Mouse (Mus musculus): Measurements from ENCODE around the gene Tm6sf2. TPM values are rescaled to one million over a fixed set of nuclear protein-coding genes. Genes with fewer than 3 reads are reported as not detected.
"Not testable (repeated sequence)": the region's sequence is repeated elsewhere in the genome, so short reads cannot be mapped to it uniquely, and the experiment has no call there.

The Tm6sf2 gene
- total RNA-seq (2015) (not detected in 2 replicates), total RNA-seq (2017) (not detected in 2 replicates)

DNA sequence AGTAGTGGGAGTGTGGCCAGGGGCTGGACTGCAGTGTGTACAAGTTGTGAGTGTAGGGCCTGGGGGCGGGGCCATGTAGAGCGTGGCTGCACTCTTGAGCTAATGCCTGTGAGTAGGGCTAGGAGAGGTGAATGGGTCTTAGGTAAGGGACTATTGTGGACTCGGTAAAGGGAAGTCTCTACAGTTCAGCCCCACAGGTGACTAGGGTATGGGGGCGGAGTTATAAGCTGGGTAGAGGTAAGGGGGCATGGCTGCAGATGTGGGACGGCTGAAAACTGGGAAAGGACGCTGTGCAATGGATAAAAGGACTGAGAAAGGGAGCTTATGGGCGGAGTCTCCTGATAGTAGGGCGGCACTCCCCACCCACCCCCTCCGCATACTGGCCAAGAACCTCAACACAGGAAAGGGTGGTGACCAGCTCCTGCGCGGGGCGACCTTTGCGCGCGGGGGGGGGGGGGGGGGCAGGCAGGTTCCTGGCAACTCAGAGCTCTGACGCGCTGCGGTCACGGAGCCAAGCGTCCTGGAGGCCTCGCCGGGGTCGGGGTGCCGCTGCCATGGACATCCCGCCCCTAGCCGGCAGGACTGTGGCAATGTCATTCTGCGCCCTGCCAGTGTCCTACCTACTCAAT is at the start of gene Tm6sf2:
TSS of gene Tm6sf2 (plus strand) at position 484 of the 629 bp plus-strand sequence.
- peak; percentile 67 for ATAC-seq (ENCODE audit: poor library complexity, severe bottlenecking)

DNA sequence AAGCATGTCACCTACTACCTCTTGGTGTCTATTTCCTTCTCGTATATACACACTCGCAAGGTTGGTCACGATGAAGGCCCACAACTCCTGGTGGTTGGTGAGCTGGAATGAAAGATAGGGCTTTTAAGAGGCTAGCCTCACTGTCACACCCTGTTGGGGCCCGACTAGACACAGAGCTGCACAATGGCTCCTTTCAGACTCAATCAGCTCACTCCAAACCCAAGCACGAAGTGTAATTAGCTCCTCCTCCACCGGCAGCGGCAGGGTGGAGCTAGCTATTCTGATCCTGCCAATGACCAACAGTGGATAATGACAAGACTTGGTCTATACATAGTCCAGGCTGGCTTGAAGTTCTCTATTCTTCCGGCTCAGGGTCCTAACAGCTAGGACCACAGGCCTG is 49.1 kb upstream of the Tm6sf2 start:
- no peak for ATAC-seq (ENCODE audit: poor library complexity, severe bottlenecking)

DNA sequence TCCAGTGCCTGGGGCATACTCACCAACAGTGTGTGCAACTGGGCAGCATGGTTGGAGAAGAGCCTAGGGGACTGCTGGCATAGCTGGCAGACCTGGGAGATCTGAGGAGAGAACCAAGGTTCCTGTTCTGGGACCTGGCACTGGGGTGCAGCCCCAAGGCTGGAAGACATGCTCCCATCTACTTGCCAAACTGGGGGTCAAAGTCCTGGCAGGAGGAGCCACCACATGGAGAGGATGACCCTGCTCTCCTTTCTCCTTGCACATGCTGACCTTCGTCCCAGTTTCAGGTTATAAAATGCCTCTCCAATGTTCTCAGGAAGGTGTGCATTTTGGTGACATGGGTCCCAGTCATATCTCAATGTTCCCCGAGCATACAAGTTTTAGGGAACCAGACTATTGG is 46.6 kb upstream of the Tm6sf2 start:
- no peak for ATAC-seq (ENCODE audit: poor library complexity, severe bottlenecking)

DNA sequence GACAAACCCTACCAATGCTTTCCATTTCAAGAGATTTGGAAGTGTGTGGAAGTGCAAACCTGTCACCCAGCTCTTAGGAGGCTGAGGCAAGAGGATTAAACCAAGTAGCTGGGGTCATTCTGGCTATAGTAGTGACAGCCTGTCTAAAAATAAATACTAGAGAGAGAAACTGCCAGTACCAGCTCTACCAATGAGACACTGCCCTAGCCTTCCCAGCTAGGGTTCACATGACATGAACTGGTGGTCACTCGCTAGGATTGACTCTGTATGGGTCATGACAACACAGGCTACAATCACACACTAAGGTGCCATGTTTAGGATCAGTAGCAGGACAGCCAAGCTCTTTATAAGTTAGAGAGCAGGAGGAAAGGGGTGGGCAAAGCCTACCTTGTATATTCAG is 42.5 kb upstream of the Tm6sf2 start:
- no peak for ATAC-seq (ENCODE audit: poor library complexity, severe bottlenecking)

DNA sequence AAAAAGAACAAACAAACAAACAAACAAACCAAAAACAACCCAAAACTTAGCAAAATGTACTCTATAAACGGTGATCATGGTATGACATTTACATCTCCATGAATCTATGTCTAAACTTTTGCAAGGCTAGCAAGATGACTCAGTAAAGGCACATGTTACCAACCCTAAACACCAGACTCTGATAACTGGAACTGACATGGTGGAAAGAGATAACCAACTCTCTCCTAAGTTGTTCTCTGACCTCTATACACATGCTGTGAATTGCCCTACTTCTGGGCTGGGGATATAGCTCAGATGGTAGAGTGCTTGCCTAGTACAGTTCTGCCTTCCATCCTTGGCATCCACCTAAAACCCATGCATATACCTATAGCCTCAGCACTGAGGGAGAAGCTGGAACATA is 34.7 kb upstream of the Tm6sf2 start:
- no peak for ATAC-seq (ENCODE audit: poor library complexity, severe bottlenecking)

DNA sequence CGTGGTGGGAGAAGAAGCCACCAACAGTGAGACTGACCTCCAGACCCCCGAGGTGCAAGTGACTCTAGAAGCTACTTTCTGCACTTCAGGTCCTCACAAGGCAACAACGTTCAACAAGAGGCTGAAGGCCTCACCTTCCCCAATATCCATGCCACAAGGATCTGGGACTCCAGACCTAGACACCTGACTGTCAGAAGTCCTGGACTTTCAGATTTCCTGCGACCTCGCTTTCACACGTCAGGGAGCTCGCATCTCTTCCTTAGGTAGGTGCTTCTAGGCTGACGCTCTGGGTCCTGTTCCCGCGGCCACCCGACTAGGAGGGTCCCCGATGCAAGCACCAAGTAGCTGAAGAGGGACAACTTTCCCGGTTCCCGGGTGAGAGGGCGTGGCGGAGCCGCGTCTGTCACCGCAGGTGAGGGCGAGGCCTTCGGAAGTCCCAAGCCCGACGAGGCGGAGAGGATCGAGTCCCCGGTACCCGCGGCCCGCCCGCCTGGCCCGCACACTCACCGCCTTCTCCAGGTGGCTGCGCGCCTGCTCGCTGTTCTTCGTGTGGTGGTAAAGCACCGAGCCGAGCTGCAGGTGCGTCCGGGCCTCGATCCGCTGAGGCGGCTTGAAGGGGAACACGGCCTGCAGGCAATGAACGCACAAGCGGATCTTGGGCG is 30.7 kb upstream of the Tm6sf2 start:
- no peak for ATAC-seq (ENCODE audit: poor library complexity, severe bottlenecking)

DNA sequence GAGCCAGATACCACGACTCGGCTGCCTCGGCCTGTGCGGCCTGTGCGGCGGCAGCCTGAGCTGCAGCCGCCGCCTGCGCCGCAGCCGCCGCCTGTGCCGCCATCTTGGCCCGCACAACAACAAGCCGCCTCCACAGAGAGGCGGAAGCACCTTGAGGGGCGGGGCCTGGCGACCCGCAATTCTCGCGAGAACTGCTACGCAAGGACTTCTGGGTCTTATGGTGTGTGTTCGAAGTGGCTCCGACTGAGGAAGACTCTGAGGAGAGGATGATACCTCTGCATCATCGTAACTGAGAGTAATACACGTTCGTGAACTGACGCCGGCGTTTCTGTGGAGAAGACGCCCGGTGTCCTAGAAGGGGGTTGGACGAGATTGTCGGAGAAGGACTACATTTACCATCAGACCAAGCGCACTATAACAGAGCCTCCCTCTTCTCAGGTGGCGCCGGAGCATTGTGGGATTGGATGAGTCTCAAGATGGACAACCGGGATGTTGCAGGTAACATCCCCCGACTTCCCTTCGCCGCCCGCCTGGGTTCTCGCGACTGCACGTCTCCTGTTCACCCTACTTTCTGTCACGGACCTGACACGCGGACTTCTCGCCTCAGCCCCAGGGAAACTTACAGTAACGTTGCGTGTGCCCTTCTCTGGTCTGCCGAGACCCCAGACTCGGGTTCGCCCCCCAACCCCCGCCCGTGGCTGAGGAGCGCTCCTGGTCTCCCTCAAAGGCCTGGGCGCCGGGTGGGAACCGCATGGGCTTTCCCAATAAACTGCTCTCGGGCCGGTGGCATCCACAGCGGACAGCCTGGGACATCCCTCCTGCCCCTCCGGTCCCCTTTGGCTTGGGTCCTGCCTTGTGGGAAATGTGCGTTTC is 29.9 kb upstream of the Tm6sf2 start, which contains the start of the genes Mau2 and Sugp1:
TSS of gene Mau2 (minus strand) at position 152 of the 873 bp plus-strand sequence.
TSS of gene Sugp1 (plus strand) at position 231 of the 873 bp plus-strand sequence.
- ATAC-seq (ENCODE audit: poor library complexity, severe bottlenecking): peak; percentile 96

DNA sequence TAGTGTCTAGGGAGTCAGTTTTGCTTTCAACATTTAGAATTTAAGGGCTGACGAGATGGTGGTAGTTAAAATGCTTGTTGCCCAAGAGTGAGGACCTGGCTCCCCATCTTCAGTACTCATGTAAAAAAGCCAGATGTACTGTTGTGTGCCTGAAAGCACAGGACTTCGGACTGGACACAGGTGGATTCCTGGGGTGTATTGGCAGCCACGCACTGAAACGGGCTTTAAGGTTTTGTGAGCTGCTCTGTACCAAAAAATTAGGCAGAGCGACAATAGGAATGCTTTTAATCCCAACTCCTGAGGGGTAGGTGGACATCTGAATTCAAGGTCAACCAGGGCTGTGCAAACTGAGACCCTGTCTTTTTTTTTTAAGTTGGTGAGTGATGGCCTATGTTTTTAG is 28.7 kb upstream of the Tm6sf2 start:
- no peak for ATAC-seq (ENCODE audit: poor library complexity, severe bottlenecking)

DNA sequence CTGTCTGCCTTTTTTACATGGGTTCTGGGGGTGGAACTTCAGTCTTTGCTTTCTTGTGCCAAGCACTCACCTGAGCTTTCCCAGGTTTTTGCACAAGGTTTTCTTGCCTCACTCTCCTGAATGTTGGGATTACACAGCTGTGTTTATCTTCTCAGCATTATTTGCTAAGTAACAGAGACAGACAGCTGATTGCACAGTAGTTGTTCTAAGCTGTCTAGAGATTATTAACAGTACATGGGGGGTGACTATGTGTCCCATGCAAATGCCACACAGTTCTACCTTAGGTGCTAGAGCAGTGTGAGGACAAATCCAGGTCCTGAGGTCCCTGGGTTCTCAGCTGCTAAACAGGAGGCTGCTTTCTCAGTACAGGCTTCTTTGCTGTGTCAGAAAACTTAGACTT is 23.1 kb upstream of the Tm6sf2 start:
- ATAC-seq (ENCODE audit: poor library complexity, severe bottlenecking): no peak

DNA sequence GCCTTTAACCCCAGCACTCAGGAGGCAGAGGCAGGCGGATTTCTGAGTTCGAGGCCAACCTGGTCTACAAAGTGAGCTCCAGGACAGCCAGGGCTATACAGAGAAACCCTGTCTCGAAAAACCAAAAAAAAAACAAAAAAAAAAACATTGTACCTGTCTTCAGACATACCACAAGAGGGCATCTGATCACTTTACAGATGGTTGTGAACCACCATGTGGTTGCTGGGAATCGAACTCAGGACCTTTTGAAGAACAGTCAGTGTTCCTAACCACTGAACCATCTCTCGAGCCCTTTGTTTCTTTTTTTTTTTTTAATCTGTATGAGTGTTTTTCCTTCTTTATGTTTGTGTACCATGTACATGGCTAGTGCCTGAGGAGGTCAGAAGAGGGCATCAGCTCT is 22.3 kb upstream of the Tm6sf2 start:
- not testable (repeated sequence) for ATAC-seq (ENCODE audit: poor library complexity, severe bottlenecking)

DNA sequence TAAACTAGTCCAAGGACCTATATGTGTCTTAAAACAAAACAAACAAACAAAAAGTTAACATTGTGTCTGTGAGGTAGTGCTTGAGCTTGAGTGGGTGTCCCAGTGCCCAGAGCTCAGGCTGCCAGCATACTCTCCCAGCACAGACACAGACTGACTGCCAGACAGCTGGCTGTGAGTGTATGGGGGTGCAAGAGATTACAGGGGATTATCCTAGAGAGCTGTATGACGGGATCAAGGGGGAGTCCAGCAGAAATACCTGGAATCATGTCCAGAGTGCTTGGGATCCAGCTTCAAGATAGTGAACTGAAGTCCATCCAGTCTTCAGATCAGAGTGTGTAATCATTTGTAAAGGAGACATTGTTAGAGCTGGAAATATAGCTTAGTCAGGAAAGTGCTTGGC is 15.0 kb upstream of the Tm6sf2 start:
- no peak for ATAC-seq (ENCODE audit: poor library complexity, severe bottlenecking)

DNA sequence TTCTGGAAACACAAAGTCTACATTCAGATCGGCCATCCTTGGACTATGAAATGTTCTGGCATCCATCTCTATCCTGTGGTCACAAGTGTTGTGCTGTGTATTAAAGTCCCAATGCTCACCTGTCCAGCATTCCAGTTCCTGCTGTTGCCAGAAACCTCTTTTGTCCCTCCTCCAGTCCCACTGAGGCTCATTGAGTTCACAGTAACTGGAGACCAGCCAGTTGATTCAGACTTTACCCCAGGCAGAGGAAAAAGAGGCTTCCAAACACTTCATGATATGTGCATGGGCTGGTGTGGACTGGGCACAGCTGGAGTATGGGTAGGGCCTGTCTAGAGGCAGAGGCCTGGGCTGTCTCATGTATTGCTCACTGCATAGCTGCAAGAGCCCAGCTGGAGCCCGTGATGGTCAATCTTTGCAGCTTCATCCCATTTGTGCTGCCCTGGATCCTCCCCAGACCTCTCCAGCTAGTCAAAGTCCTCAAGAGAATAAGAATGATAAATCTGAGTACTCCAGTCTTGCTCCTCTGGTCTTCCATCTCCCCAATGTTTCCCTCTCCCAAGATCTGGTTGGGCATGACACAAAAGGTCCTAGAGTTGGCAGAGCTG is 786 bp upstream of the Tm6sf2 start:
- ATAC-seq (ENCODE audit: poor library complexity, severe bottlenecking): no peak

DNA sequence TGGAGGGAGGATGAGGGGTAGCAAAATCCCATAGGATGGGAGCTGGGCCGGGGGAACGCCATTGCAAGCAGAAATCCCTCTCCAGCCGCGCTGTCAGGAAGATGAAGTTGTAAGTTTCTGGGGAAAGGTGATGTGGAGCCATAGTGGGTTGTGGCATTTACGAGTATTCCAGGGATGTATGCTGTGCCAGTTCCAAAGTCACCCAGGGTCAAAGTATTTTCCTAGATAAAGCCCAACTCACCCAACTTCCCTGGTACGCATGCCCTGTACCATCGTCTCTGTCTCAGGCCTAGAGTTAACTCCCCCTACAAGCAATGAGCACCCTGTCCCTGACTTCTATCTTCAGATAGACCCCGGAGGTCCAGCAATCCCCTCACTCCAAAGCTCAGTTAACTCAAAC is 396 bp downstream of the Tm6sf2 start:
- no peak for ATAC-seq (ENCODE audit: poor library complexity, severe bottlenecking)

DNA sequence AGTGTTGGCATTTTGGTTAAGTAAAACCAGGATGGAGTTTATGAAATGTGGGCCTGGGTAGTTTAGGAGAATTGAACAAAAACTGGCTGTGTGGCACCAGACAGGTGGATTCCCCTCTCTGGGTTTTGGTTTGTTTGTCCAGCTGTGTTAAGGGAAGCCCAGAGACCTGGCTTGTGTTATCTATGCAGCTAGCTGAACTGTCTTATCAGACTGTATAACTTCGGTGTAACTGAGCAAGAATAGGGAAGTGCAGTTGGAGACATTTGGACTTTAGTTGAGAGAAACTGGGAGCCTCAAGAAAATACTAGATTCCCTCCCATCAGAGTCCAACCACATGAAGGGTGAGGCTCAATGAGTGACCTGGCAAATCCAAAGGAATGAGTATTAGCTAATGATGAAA is 958 bp downstream of the Tm6sf2 start:
- ATAC-seq (ENCODE audit: poor library complexity, severe bottlenecking): peak; percentile 33; the same call in 1 of the 2 replicates

DNA sequence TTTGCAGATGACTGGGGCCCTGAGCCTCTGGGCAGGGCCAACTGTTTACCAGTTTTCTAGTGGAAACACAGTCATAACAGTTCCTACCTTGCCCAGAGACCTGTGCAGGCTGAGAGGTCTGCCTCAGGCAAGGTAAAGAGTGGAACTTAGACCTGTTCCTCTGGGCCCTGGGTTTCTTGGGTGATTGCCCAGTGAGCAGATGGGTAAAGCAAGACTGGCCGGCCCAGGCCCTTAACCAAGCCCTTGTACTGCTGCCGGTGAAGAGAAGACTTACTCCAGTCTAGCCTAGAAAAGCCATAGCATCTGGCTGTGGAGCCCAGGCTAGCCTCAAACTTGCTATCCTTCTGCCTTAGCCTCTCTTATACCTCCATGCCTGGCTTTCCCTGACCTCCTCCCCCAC is 9.3 kb downstream of the Tm6sf2 start:
- no peak for ATAC-seq (ENCODE audit: poor library complexity, severe bottlenecking)

DNA sequence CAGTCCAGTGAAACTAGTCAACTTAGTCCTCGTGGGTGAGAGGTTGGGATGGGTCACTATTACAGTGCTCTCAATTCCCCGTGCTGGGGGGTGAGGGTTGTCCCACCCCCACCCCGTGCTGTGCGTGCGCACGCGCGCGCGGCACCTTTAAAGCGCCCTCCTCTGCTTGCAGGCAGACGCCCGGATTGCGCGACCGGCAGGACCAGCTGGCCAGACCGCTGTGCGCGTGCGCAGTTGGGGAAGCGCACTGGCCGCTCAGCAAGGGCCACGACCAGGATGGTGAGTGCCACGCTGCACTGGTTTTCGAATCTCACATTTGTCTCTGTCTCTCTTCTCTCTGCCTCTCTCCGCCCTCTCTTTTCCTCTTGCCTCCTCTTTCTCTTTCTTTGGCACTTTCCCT is 10.6 kb downstream of the Tm6sf2 start, which contains the start of gene Hapln4:
TSS of gene Hapln4 (plus strand) at position 173 of the 400 bp plus-strand sequence.
- ATAC-seq (ENCODE audit: poor library complexity, severe bottlenecking): peak; percentile 60; the same call in 1 of the 2 replicates

DNA sequence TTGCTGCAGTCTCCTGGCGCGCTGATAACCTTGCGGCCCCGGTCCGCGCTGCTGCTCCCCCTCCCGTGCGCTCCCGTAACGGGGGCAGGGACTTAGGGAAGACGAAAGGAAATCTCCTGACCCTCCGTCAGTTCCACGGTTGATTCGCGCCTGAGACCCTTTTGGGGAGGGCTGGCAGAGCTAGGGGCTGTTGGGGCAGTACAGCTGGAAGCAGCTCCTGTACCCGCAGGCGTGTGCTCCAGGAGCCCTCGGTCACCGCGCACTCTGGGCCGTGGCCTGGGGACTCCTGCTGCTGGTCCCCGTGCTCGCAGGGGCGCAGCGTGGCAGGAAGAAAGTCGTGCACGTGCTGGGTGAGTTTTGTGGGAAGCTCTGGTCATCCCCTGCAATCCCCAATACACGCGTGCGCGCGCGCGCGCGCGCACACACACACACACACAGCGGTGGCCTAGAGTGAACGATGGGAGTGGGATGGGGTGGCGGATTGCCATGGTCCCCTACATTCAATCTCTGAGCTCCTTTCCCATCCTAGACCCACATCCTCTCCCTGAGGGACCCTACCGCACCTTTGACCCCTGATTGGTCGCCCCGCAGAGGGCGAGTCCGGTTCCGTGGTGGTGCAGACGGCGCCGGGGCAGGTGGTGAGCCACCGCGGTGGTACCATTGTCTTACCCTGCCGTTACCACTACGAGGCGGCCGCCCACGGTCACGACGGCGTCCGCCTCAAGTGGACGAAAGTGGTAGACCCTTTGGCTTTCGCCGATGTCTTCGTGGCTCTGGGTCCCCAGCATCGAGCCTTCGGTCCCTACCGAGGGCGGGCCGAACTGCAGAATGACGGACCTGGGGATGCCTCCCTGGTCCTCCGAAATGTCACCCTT is 11.7 kb downstream of the Tm6sf2 start:
- ATAC-seq (ENCODE audit: poor library complexity, severe bottlenecking): no peak

DNA sequence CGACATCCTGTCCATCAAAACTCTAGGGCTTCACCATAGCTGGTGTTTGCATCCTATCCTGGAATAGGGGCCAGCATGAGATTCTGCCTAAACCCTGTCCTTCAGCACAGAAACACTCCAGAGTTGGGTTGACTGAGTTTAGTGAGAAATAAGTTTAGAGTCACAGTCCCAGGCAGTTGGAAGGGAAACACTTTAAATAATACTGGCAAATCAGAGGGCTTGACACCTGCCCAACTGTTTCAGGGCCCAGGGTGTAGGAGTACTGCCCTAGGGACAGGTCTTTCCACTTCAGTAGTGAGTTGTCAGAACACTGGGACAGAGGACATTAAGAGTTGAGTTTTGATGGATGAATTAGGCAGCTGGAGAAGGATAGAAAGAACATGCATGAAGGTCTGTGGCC is 13.4 kb downstream of the Tm6sf2 start:
- ATAC-seq (ENCODE audit: poor library complexity, severe bottlenecking): no peak

DNA sequence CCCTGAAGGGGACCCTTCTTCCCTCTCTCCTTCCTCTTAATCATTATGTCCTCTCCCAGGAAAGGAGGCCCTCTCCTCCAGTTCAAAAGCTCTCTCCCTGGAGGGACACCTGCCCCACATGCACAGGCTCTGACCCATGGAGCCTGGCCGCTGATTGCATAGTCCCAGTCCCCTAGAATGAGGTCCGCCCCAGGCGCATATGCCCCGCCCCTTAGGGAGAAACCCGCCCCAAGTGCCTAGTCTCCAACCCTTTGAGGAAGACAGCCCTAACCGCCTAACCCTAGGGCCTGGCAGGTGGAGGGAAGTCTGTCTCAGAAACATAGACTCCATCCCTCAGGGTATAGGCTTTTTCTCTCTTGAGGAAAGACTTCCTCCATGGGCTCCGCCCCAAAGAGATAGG is 14.5 kb downstream of the Tm6sf2 start:
- ATAC-seq (ENCODE audit: poor library complexity, severe bottlenecking): no peak
